Mouse (Mus musculus): ENCODE data around the gene Serpinb1c. TPM values are rescaled to one million over a fixed set of nuclear protein-coding genes. Genes with fewer than 3 reads are reported as not detected.

Serpinb1c gene
- total RNA-seq, 1 experiment: not detected

- Histone ChIP-seq H3K9me3 (ENCODE audit: control insufficient read depth, insufficient read depth, low read depth, low read length) (no peaks in the 10 kb centered on the region), H3K27ac (ENCODE audit: insufficient read depth, low read depth, low read length, poor library complexity, severe bottlenecking) (no peak overlapping the region), H3K36me3 (ENCODE audit: control insufficient read depth, insufficient read depth, low read length, poor library complexity, severe bottlenecking) (no peaks in the 10 kb centered on the region), H3K4me3 (ENCODE audit: insufficient read depth in 1 of 2, low read depth in 1 of 2, low read length in 2 of 2, poor library complexity in 1 of 2, severe bottlenecking in 1 of 2) (no peak overlapping the region), H3K4me1 (ENCODE audit: control insufficient read depth in 2 of 2, insufficient read depth in 2 of 2, low read length in 2 of 2, poor library complexity in 1 of 2) (no peaks in the 10 kb centered on the region), H3K9ac (ENCODE audit: insufficient read depth, low read depth, low read length, poor library complexity, severe bottlenecking) (no peak overlapping the region)
- TF ChIP-seq MAFK (IDR thresholded peaks at IDR 0.05; ENCODE audit: insufficient read depth, low read depth, low read length): no peak
- TF ChIP-seq HCFC1 (IDR thresholded peaks at IDR 0.05; ENCODE audit: borderline replicate concordance, insufficient read depth, low read length): no peak
- TF ChIP-seq ZNF384 (IDR thresholded peaks at IDR 0.05; ENCODE audit: low read depth, low read length): no peak
- no peak for TF ChIP-seq CHD2 (IDR thresholded peaks at IDR 0.05; ENCODE audit: low read depth, low read length)
- TF ChIP-seq ZC3H11A (IDR thresholded peaks at IDR 0.05; ENCODE audit: borderline replicate concordance, low read depth, low read length): no peak
- no peak for DNase-seq (ENCODE audit: low read depth, low spot score)
- in situ Hi-C loops (cut with MboI; ENCODE audit: low sequenced_read_pairs in 2 of 2, unreplicated experiment in 2 of 2): no loop called here
Measured at GRCm38 (mm10) chr13:32927241-32927640, 29.2 kb upstream of the Serpinb1c start.

- Histone ChIP-seq H3K27ac (ENCODE audit: insufficient read depth, low read depth, low read length, poor library complexity, severe bottlenecking) (no peak overlapping the region), H3K9ac (ENCODE audit: insufficient read depth, low read depth, low read length, poor library complexity, severe bottlenecking) (no peak overlapping the region), H3K4me3 (ENCODE audit: insufficient read depth in 1 of 2, low read depth in 1 of 2, low read length in 2 of 2, poor library complexity in 1 of 2, severe bottlenecking in 1 of 2) (no peak overlapping the region), H3K9me3 (ENCODE audit: control insufficient read depth, insufficient read depth, low read depth, low read length) (no peaks in the 10 kb centered on the region), H3K4me1 (ENCODE audit: control insufficient read depth in 2 of 2, insufficient read depth in 2 of 2, low read length in 2 of 2, poor library complexity in 1 of 2) (no peaks in the 10 kb centered on the region), H3K36me3 (ENCODE audit: control insufficient read depth, insufficient read depth, low read length, poor library complexity, severe bottlenecking) (no peaks in the 10 kb centered on the region)
- TF ChIP-seq ZC3H11A (IDR thresholded peaks at IDR 0.05; ENCODE audit: borderline replicate concordance, low read depth, low read length) (no peak), ZNF384 (IDR thresholded peaks at IDR 0.05; ENCODE audit: low read depth, low read length) (no peak), HCFC1 (IDR thresholded peaks at IDR 0.05; ENCODE audit: borderline replicate concordance, insufficient read depth, low read length) (no peak), MAFK (IDR thresholded peaks at IDR 0.05; ENCODE audit: insufficient read depth, low read depth, low read length) (no peak), CHD2 (IDR thresholded peaks at IDR 0.05; ENCODE audit: low read depth, low read length) (no peak)
- DNase-seq (ENCODE audit: low read depth, low spot score): no peak
- in situ Hi-C loops (cut with MboI; ENCODE audit: low sequenced_read_pairs in 2 of 2, unreplicated experiment in 2 of 2): no loop called here
Measured at GRCm38 (mm10) chr13:32926661-32927060, 28.6 kb upstream of the Serpinb1c start.

GRCm38 (mm10) chr13:32924578-32925360, 26.8 kb upstream of the Serpinb1c start:
- Histone ChIP-seq H3K4me3 (ENCODE audit: insufficient read depth in 1 of 2, low read depth in 1 of 2, low read length in 2 of 2, poor library complexity in 1 of 2, severe bottlenecking in 1 of 2) (no peak overlapping the region), H3K36me3 (ENCODE audit: control insufficient read depth, insufficient read depth, low read length, poor library complexity, severe bottlenecking) (no peaks in the 10 kb centered on the region), H3K9me3 (ENCODE audit: control insufficient read depth, insufficient read depth, low read depth, low read length) (no peaks in the 10 kb centered on the region), H3K4me1 (ENCODE audit: control insufficient read depth in 2 of 2, insufficient read depth in 2 of 2, low read length in 2 of 2, poor library complexity in 1 of 2) (no peaks in the 10 kb centered on the region), H3K9ac (ENCODE audit: insufficient read depth, low read depth, low read length, poor library complexity, severe bottlenecking) (no peak overlapping the region), H3K27ac (ENCODE audit: insufficient read depth, low read depth, low read length, poor library complexity, severe bottlenecking) (no peak overlapping the region)
- no peak for TF ChIP-seq MAFK (IDR thresholded peaks at IDR 0.05; ENCODE audit: insufficient read depth, low read depth, low read length)
- no peak for TF ChIP-seq HCFC1 (IDR thresholded peaks at IDR 0.05; ENCODE audit: borderline replicate concordance, insufficient read depth, low read length)
- no peak for TF ChIP-seq ZC3H11A (IDR thresholded peaks at IDR 0.05; ENCODE audit: borderline replicate concordance, low read depth, low read length)
- in situ Hi-C loops (cut with MboI; ENCODE audit: low sequenced_read_pairs in 2 of 2, unreplicated experiment in 2 of 2): no loop called here
- DNase-seq (ENCODE audit: low read depth, low spot score): no peak

GRCm38 (mm10) chr13:32922622-32923021, 24.6 kb upstream of the Serpinb1c start:
- Histone ChIP-seq H3K4me1 (ENCODE audit: control insufficient read depth in 2 of 2, insufficient read depth in 2 of 2, low read length in 2 of 2, poor library complexity in 1 of 2) (no peaks in the 10 kb centered on the region), H3K4me3 (ENCODE audit: insufficient read depth in 1 of 2, low read depth in 1 of 2, low read length in 2 of 2, poor library complexity in 1 of 2, severe bottlenecking in 1 of 2) (no peak overlapping the region), H3K9me3 (ENCODE audit: control insufficient read depth, insufficient read depth, low read depth, low read length) (no peaks in the 10 kb centered on the region), H3K27ac (ENCODE audit: insufficient read depth, low read depth, low read length, poor library complexity, severe bottlenecking) (no peak overlapping the region), H3K9ac (ENCODE audit: insufficient read depth, low read depth, low read length, poor library complexity, severe bottlenecking) (no peak overlapping the region), H3K36me3 (ENCODE audit: control insufficient read depth, insufficient read depth, low read length, poor library complexity, severe bottlenecking) (no peaks in the 10 kb centered on the region)
- TF ChIP-seq ZNF384 (IDR thresholded peaks at IDR 0.05; ENCODE audit: low read depth, low read length): no peak
- no peak for TF ChIP-seq HCFC1 (IDR thresholded peaks at IDR 0.05; ENCODE audit: borderline replicate concordance, insufficient read depth, low read length)
- in situ Hi-C loops (cut with MboI; ENCODE audit: low sequenced_read_pairs in 2 of 2, unreplicated experiment in 2 of 2): no loop called here
- DNase-seq (ENCODE audit: low read depth, low spot score): no peak

All from ES-E14 (cell line).